Mouse (Mus musculus): ENCODE results near the gene Smarcd1.

DNA sequence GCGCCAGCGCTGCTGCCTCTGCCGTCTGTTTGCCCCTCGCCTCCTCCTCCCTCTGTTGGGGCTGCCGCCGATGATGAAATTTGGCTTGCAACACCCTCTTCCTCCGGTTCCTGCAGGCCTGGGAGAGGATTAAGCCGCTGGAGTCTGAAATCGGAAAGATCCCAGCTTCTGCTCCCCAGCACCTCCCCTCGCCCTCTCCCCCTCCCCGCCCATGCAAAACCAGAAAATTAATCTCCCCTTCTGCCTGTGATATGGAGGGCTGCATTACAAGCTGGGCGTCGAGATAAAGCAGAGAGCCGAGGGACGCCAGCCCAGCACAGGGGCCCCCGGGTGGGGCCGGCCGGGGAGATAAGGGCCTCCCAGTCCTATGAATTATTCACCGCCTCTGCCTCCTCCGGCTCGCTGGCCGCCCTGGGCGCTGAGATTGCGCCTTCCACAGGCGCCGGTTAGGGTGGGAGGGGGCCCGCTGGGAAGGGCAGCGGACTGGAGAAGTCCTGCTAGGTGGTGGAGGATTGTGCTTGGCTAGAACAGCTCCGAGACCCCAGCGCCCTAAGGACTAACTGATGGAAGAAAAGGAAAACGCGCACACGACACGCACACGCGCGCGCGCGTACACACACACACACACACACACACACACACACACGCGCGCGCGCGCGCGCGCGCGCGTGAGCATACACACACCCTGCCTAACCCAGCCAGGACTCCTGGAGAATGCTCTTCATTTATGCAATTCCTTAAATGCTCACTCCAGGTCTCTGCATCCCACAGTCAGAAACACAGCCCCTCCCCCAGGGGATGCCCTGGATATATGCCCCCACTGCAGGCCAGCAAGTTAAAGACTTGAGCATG is 37.1 kb upstream of the Smarcd1 start:
- TF ChIP-seq GATA2 (IDR thresholded peaks at IDR 0.05; ENCODE audit: borderline replicate concordance, low read depth, low read length) (no peak), CTCF (IDR thresholded peaks at IDR 0.05; ENCODE audit: low read depth, low read length) (no peak)
